Mouse (Mus musculus) fibroblast of lung, adult 2 months (primary cell): ENCODE data around the gene Sbp.

ENCODE experiments used
- DNase-seq: peaks from one replicate; pipeline ENCODE4 v3.0.0-alpha.2; 2011; ENCODE audit warnings: low read depth

Sbp gene

DNA sequence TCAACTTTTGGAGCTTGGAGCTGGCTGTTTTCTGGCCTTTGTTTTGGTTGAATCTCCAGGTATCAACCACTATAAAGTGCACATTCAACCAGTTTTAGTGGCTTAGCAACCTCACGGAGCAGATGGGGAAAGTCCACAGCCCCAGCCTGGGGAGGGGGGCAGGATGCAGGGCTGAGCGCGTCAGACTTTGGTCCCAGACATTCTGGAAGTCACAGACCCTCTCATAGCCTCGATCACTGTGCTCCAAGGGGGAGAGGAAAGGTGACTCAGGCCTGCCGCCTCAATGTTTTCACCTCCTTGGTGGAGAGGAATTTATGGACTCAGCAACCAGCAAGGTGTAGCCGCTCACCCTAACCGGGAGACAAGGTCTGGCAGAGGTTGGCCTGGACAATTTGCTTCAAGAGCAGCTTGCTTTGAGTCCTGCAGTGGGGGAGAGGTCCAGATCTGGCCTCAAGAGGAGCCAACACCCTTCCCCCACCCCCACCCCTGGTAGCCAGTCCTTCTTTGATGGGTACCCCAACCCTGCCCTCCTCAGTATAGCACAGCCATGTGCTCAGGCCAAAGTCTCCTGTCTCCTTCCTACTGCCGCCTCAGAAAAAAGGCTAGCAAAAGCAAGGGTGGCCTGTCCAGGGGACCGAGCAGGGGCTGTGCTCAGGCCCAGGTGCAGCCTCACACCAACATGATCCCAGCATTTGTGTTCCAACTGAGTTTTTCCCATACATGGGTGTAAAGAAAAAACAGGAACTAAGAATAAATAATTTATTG is 51.5 kb downstream of the Sbp start:
- DNase-seq = no peak

- no peak for DNase-seq
These were observed 52.3 kb downstream of the Sbp start for GRCm38 (mm10) chr17:23993559-23994428.

DNA sequence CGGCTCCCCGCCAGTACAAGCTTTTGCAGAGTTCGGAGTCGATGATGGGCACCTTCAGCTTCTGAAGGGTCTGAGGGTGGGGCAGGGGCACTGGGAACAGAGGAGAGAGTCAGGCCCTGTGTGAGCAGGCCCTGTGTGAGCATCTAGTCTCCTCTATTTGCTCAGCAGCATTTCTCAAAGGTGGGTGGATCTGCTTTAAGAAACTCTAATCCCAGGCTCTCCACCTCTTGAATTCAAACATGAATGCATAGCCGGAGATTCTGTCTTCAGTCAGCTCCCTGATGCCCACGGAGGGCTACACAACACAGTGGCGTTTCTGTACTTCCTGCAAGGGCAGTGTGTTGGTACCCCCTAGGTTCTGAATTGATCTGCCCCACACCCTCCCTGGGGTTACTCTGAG is 53.2 kb downstream of the Sbp start:
- DNase-seq = no peak
